Mouse (Mus musculus) embryo, embryonic 10.5 days (tissue): Measurements from ENCODE around the gene Mcm2.

Source experiments
- DNase-seq: peaks from one replicate; pipeline ENCODE4 v3.0.0-alpha.2; 2015; ENCODE audit warnings: low spot score

Gene Mcm2

GRCm38 (mm10) chr6:88889410-88890042 is 9.1 kb downstream of the Mcm2 start:
- DNase-seq: no peak

- no peak for DNase-seq
Measured at GRCm38 (mm10) chr6:88886417-88886967, 12.1 kb downstream of the Mcm2 start.

- no peak for DNase-seq
Measured at GRCm38 (mm10) chr6:88885644-88886416, 12.8 kb downstream of the Mcm2 start.

GRCm38 (mm10) chr6:88884690-88885089 is 13.9 kb downstream of the Mcm2 start:
- no peak for DNase-seq

- DNase-seq: no peak
Measured at GRCm38 (mm10) chr6:88884195-88884594, 14.4 kb downstream of the Mcm2 start.

GRCm38 (mm10) chr6:88881334-88881733 is 17.2 kb downstream of the Mcm2 start:
- DNase-seq: no peak

GRCm38 (mm10) chr6:88879471-88879870 is 19.1 kb downstream of the Mcm2 start:
- DNase-seq: no peak

GRCm38 (mm10) chr6:88874868-88875508 is 23.6 kb downstream of the Mcm2 start, which contains the start of gene Podxl2:
Podxl2 (minus strand) TSS chr6:88875044.
- DNase-seq: peak; percentile 89

- DNase-seq: peak; percentile 53
Measured at GRCm38 (mm10) chr6:88873965-88874867, 24.4 kb downstream of the Mcm2 start.

- no peak for DNase-seq
Measured at GRCm38 (mm10) chr6:88872811-88873210, 25.8 kb downstream of the Mcm2 start.

GRCm38 (mm10) chr6:88871546-88871945 is 27.0 kb downstream of the Mcm2 start:
- no peak for DNase-seq

GRCm38 (mm10) chr6:88870594-88870993 is 28.0 kb downstream of the Mcm2 start:
- DNase-seq: no peak

- DNase-seq: no peak
Measured at GRCm38 (mm10) chr6:88869459-88869858, 29.1 kb downstream of the Mcm2 start.

- DNase-seq: no peak
Measured at GRCm38 (mm10) chr6:88865704-88866103, 32.9 kb downstream of the Mcm2 start.

- peak; percentile 79 for DNase-seq
Measured at GRCm38 (mm10) chr6:88860914-88861313, 37.7 kb downstream of the Mcm2 start.

GRCm38 (mm10) chr6:88858341-88858740 is 40.2 kb downstream of the Mcm2 start:
- DNase-seq: no peak

- no peak for DNase-seq
Measured at GRCm38 (mm10) chr6:88857830-88858229, 40.8 kb downstream of the Mcm2 start.

- DNase-seq: no peak
Measured at GRCm38 (mm10) chr6:88857249-88857648, 41.3 kb downstream of the Mcm2 start.

GRCm38 (mm10) chr6:88855636-88856035 is 42.9 kb downstream of the Mcm2 start:
- peak; percentile 90 for DNase-seq

GRCm38 (mm10) chr6:88854509-88854908 is 44.1 kb downstream of the Mcm2 start:
- no peak for DNase-seq

GRCm38 (mm10) chr6:88850034-88850433 is 48.5 kb downstream of the Mcm2 start:
- no peak for DNase-seq

- DNase-seq: no peak
Measured at GRCm38 (mm10) chr6:88849270-88849669, 49.3 kb downstream of the Mcm2 start.
